Mouse (Mus musculus): ENCODE data around the gene Ago3.

GRCm38 (mm10) chr4:126291196-126291595, 138.2 kb downstream of the Ago3 start:
- no peak for TF ChIP-seq CTCF (IDR thresholded peaks at IDR 0.05; ENCODE audit: low read depth, low read length)
- no peak for TF ChIP-seq POLR2A (IDR thresholded peaks at IDR 0.05; ENCODE audit: borderline replicate concordance, low read depth, low read length)

All from bone marrow macrophage, adult 2 months (primary cell).